Mouse (Mus musculus): ENCODE results near the gene Pik3c2a. TPM values are rescaled to one million over a fixed set of nuclear protein-coding genes. Genes with fewer than 3 reads are reported as not detected.

Pik3c2a gene
- total and polyA plus RNA-seq, 3 experiments: 2.6 to 3.9 TPM; not detected in 1

- H3K4me1 ChIP-seq (ENCODE audit: control insufficient read depth in 1 of 2, insufficient read depth in 2 of 2, low read length in 2 of 2): no peaks in the 10 kb centered on the region
- H3K36me3 ChIP-seq (ENCODE audit: control insufficient read depth in 1 of 2, insufficient read depth in 2 of 2, low read length in 2 of 2): no peaks in the 10 kb centered on the region
- H3K9ac ChIP-seq (ENCODE audit: control insufficient read depth, low read depth, low read length, poor library complexity, severe bottlenecking): no peak overlapping the region
- no peak overlapping the region for H3K4me3 ChIP-seq (ENCODE audit: control insufficient read depth in 1 of 2, insufficient read depth in 1 of 2, low read depth in 2 of 2, low read length in 2 of 2)
- H3K79me2 ChIP-seq (ENCODE audit: control insufficient read depth, insufficient read depth, low read length, poor library complexity): no peaks in the 10 kb centered on the region
- DNase-seq (ENCODE audit: low read depth, low spot score): no peak
- H3K27ac ChIP-seq (ENCODE audit: control insufficient read depth, low read depth, low read length): no peak overlapping the region
- no peak for TF ChIP-seq TAL1 (IDR thresholded peaks at IDR 0.05; ENCODE audit: low read length)
- no peak for TF ChIP-seq ZKSCAN1 (IDR thresholded peaks at IDR 0.05; ENCODE audit: low read depth, low read length)
- no peak for TF ChIP-seq RAD21 (IDR thresholded peaks at IDR 0.05; ENCODE audit: low read depth, low read length)
- no peaks in the 10 kb centered on the region for H3K9me3 ChIP-seq (replicated peaks; ENCODE audit: insufficient read depth, low read length)
- H3K27me3 ChIP-seq (ENCODE audit: control insufficient read depth in 1 of 2, insufficient read depth in 2 of 2, low read length in 2 of 2): no peaks in the 10 kb centered on the region
Measured at GRCm38 (mm10) chr7:116427206-116427605, 16.0 kb downstream of the Pik3c2a start.

GRCm38 (mm10) chr7:116425771-116426170, 17.5 kb downstream of the Pik3c2a start:
- H3K9me3 ChIP-seq (replicated peaks; ENCODE audit: insufficient read depth, low read length): no peaks in the 10 kb centered on the region
- DNase-seq (ENCODE audit: low read depth, low spot score): no peak
- H3K27me3 ChIP-seq (ENCODE audit: control insufficient read depth in 1 of 2, insufficient read depth in 2 of 2, low read length in 2 of 2): no peaks in the 10 kb centered on the region
- no peak overlapping the region for H3K4me3 ChIP-seq (ENCODE audit: control insufficient read depth in 1 of 2, insufficient read depth in 1 of 2, low read depth in 2 of 2, low read length in 2 of 2)
- H3K9ac ChIP-seq (ENCODE audit: control insufficient read depth, low read depth, low read length, poor library complexity, severe bottlenecking): no peak overlapping the region
- H3K36me3 ChIP-seq (ENCODE audit: control insufficient read depth in 1 of 2, insufficient read depth in 2 of 2, low read length in 2 of 2): no peaks in the 10 kb centered on the region
- H3K79me2 ChIP-seq (ENCODE audit: control insufficient read depth, insufficient read depth, low read length, poor library complexity): no peaks in the 10 kb centered on the region
- no peaks in the 10 kb centered on the region for H3K4me1 ChIP-seq (ENCODE audit: control insufficient read depth in 1 of 2, insufficient read depth in 2 of 2, low read length in 2 of 2)
- no peak overlapping the region for H3K27ac ChIP-seq (ENCODE audit: control insufficient read depth, low read depth, low read length)
- TF ChIP-seq POLR2AphosphoS2 (IDR thresholded peaks at IDR 0.05; ENCODE audit: low read length) (no peak), CHD1 (IDR thresholded peaks at IDR 0.05; ENCODE audit: low read depth, low read length) (no peak), NELFE (IDR thresholded peaks at IDR 0.05; ENCODE audit: low read depth, low read length) (no peak), KAT2A (conservative IDR thresholded peaks at IDR 0.05; ENCODE audit: low read depth, low read length) (no peak), TAL1 (IDR thresholded peaks at IDR 0.05; ENCODE audit: low read length) (no peak), RCOR1 (IDR thresholded peaks at IDR 0.05; ENCODE audit: low read depth, low read length) (no peak), CTCF (IDR thresholded peaks at IDR 0.05 in 2 of 3, conservative IDR thresholded peaks at IDR 0.05 in 1 of 3; ENCODE audit: control insufficient read depth in 1 of 3, insufficient read depth in 1 of 3, low read depth in 2 of 3, low read length in 3 of 3, poor library complexity in 1 of 3, severe bottlenecking in 1 of 3) (no peak), ELF1 (IDR thresholded peaks at IDR 0.05; ENCODE audit: low read depth, low read length) (no peak), MYC (IDR thresholded peaks at IDR 0.05; ENCODE audit: low read depth, low read length) (no peak)

- no peaks in the 10 kb centered on the region for H3K9me3 ChIP-seq (replicated peaks; ENCODE audit: insufficient read depth, low read length)
- no peaks in the 10 kb centered on the region; a peak in 1 of 4 replicates for H3K27me3 ChIP-seq (ENCODE audit: control insufficient read depth in 1 of 2, insufficient read depth in 2 of 2, low read length in 2 of 2)
- TF ChIP-seq USF1 (IDR thresholded peaks at IDR 0.05; ENCODE audit: low read depth, low read length) (no peak), MAX (IDR thresholded peaks at IDR 0.05; ENCODE audit: low read length) (no peak), RAD21 (IDR thresholded peaks at IDR 0.05; ENCODE audit: low read depth, low read length) (no peak), EP300 (IDR thresholded peaks at IDR 0.05; ENCODE audit: low read depth in 1 of 2, low read length in 2 of 2) (no peak)
Measured at GRCm38 (mm10) chr7:116421081-116421480, 22.2 kb downstream of the Pik3c2a start.

More at GRCm38 (mm10) chr7:116421081-116421480, 22.2 kb downstream of the Pik3c2a start:
- no peak for DNase-seq (ENCODE audit: low read depth, low spot score)
- no peak overlapping the region for H3K9ac ChIP-seq (ENCODE audit: control insufficient read depth, low read depth, low read length, poor library complexity, severe bottlenecking)
- no peaks in the 10 kb centered on the region for H3K79me2 ChIP-seq (ENCODE audit: control insufficient read depth, insufficient read depth, low read length, poor library complexity)
- no peaks in the 10 kb centered on the region for H3K36me3 ChIP-seq (ENCODE audit: control insufficient read depth in 1 of 2, insufficient read depth in 2 of 2, low read length in 2 of 2)
- H3K4me1 ChIP-seq (ENCODE audit: control insufficient read depth in 1 of 2, insufficient read depth in 2 of 2, low read length in 2 of 2): no peaks in the 10 kb centered on the region
- no peak overlapping the region for H3K27ac ChIP-seq (ENCODE audit: control insufficient read depth, low read depth, low read length)
- H3K4me3 ChIP-seq (ENCODE audit: control insufficient read depth in 1 of 2, insufficient read depth in 1 of 2, low read depth in 2 of 2, low read length in 2 of 2): no peak overlapping the region
